Mouse (Mus musculus): ENCODE results near the gene Vasp. TPM values are rescaled to one million over a fixed set of nuclear protein-coding genes. Genes with fewer than 3 reads are reported as not detected.

The Vasp gene
- 349 to 378 TPM (median 355 TPM) in 4 replicates for total RNA-seq (2023; ENCODE audit: inconsistent age)

GRCm38 (mm10) chr7:19271238-19272172 is at the start of gene Vasp:
Gene Vasp, minus strand, starts transcription at chr7:19271817.

GRCm38 (mm10) chr7:19309884-19310641 is 38.4 kb upstream of the Vasp start, which contains the start of gene Fosb:
Gene Fosb, minus strand, starts transcription at chr7:19310051.

GRCm38 (mm10) chr7:19282385-19282784 is 10.8 kb upstream of the Vasp start, which contains the start of gene Rtn2:
Gene Rtn2, plus strand, starts transcription at chr7:19282624.

DNA sequence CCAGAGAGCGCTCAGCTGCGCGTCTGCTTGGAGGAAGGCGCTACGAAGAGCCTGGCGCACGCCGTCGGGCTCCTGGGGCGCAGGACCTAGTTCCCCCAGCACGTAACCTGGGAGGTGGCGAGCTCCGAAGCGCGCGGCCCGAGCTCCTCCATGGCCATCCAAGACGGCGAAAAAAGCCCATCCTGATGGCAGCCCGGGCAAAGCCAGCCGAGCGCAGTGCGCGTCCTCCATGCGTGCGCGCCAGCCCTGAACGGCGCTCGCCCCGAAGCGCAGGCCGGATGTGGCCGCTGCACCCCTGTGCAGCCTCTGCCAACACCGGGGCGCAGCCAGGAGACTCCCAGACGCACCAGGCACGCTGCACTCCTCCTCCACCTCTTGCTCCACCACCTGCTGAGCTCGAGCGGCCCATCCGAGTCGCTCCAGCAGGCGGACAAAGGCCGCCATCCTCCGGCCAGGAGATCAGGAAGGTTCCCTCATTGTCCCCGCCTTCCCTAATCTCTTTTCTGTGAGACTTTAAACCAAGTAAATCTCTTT is 8.0 kb upstream of the Vasp start, which contains the start of gene Ppm1n:
Gene Ppm1n (minus strand): TSS at position 484 of the 534 bp plus-strand sequence.

GRCm38 (mm10) chr7:19227883-19228792 is 43.5 kb downstream of the Vasp start, which contains the start of gene Opa3:
Gene Opa3, plus strand, starts transcription at chr7:19228334.

DNA sequence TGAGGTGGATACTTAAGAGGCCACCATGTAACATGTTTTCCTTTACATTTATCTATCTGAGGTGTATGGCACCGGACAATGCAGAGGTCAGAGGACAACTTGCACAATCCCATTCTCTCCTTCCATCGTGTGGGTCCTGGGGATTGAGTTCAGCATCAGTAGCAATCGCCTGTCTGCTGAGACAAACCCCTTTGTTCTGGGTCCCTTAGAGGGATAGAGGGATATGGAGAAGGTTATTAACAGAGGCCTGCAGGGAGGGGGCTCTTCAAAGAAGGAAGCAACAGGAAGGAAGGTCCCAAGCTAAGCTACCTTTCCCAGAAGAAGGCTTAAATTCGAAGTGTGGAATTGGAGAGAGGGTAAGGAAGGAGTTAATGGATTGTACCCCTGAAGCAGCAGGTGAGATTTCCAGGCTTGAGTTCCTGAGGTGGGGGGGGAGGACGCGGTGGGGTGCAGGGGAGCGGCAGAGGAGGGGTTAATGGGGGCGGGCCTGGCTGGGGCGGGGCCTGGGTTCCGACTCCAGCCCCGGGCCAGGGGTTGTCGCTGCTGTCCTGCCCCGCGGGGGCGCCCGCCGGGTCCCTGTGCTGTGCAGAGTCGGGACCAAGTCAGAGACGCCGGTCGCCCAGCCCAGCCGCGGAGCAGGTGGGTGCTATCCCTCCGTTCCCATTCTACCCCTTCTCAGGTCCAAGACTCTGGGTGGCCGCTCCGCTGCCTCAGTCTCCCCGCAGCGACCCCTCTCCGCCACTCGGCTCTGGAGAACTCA is 59.4 kb downstream of the Vasp start, which contains the start of gene Gpr4:
Gene Gpr4 (plus strand): TSS at position 543 of the 760 bp plus-strand sequence.

Other genes with a start within 250 kb of the Vasp start
- not detected in 4 replicates for gene Foxa3, start 248.3 kb downstream of the Vasp start, total RNA-seq (2023; ENCODE audit: inconsistent age)
- 99.2 to 117 TPM (median 107 TPM) in 4 replicates for gene Sympk, start 247.4 kb downstream of the Vasp start, total RNA-seq (2023; ENCODE audit: inconsistent age)
- 1.00 TPM in 1 of 4 replicates, not detected in the others for gene Rsph6a, start 217.1 kb downstream of the Vasp start, total RNA-seq (2023; ENCODE audit: inconsistent age)
- gene Dmwd, start 195.6 kb downstream of the Vasp start, total RNA-seq (2023; ENCODE audit: inconsistent age) = 19.7 to 23.8 TPM (median 21.4 TPM) in 4 replicates
- gene Dmpk, start 188.0 kb downstream of the Vasp start, total RNA-seq (2023; ENCODE audit: inconsistent age) = 15.9 to 23.2 TPM (median 19.0 TPM) in 4 replicates
- gene Six5, start 177.2 kb downstream of the Vasp start, total RNA-seq (2023; ENCODE audit: inconsistent age) = 0.21 to 0.51 TPM (median 0.34 TPM) in 4 replicates
- 0.12 TPM in 1 of 4 replicates, not detected in the others for gene Gm4969, start 153.4 kb downstream of the Vasp start, total RNA-seq (2023; ENCODE audit: inconsistent age)
- 25.7 to 28.5 TPM (median 26.6 TPM) in 4 replicates for gene Fbxo46, start 152.0 kb downstream of the Vasp start, total RNA-seq (2023; ENCODE audit: inconsistent age)
- gene Qpctl, start 122.5 kb downstream of the Vasp start, total RNA-seq (2023; ENCODE audit: inconsistent age) = 10.1 to 12.4 TPM (median 10.5 TPM) in 4 replicates
- 91.1 to 103 TPM (median 97.6 TPM) in 4 replicates for gene Snrpd2, start 122.1 kb downstream of the Vasp start, total RNA-seq (2023; ENCODE audit: inconsistent age)
- gene Gipr, start 105.7 kb downstream of the Vasp start, total RNA-seq (2023; ENCODE audit: inconsistent age) = not detected in 4 replicates
- gene Eml2, start 95.4 kb downstream of the Vasp start, total RNA-seq (2023; ENCODE audit: inconsistent age) = 20.8 to 29.3 TPM (median 27.0 TPM) in 4 replicates
- gene Gpr4, start 59.3 kb downstream of the Vasp start, total RNA-seq (2023; ENCODE audit: inconsistent age) = 0.16 TPM in 1 of 4 replicates, not detected in the others
- 46.7 to 54.6 TPM (median 48.7 TPM) in 4 replicates for gene Opa3, start 43.5 kb downstream of the Vasp start, total RNA-seq (2023; ENCODE audit: inconsistent age)
- 0.64 TPM in 1 of 4 replicates, not detected in the others for gene Ppm1n, start 8.2 kb upstream of the Vasp start, total RNA-seq (2023; ENCODE audit: inconsistent age)
- gene Rtn2, start 10.8 kb upstream of the Vasp start, total RNA-seq (2023; ENCODE audit: inconsistent age) = 0.24 TPM in 1 of 4 replicates, not detected in the others
- 2,334 to 3,047 TPM (median 2,835 TPM) in 4 replicates for gene Fosb, start 38.2 kb upstream of the Vasp start, total RNA-seq (2023; ENCODE audit: inconsistent age)
- 66.5 to 73.8 TPM (median 68.8 TPM) in 4 replicates for gene Ercc1, start 73.0 kb upstream of the Vasp start, total RNA-seq (2023; ENCODE audit: inconsistent age)
- 6.2 to 8.3 TPM (median 7.5 TPM) in 4 replicates for gene Cd3eap, start 87.7 kb upstream of the Vasp start, total RNA-seq (2023; ENCODE audit: inconsistent age)
- gene Ppp1r13l, start 87.9 kb upstream of the Vasp start, total RNA-seq (2023; ENCODE audit: inconsistent age) = 0.54 to 2.1 TPM (median 0.86 TPM) in 4 replicates
- gene Ercc2, start 110.2 kb upstream of the Vasp start, total RNA-seq (2023; ENCODE audit: inconsistent age) = 66.6 to 74.4 TPM (median 69.9 TPM) in 4 replicates
- gene Klc3, start 132.3 kb upstream of the Vasp start, total RNA-seq (2023; ENCODE audit: inconsistent age) = 1.8 to 4.2 TPM (median 2.4 TPM) in 4 replicates
- 0.42 TPM in 1 of 4 replicates, not detected in the others for gene Ckm, start 133.0 kb upstream of the Vasp start, total RNA-seq (2023; ENCODE audit: inconsistent age)
- 25.7 to 29.5 TPM (median 27.5 TPM) in 4 replicates for gene Mark4, start 187.0 kb upstream of the Vasp start, total RNA-seq (2023; ENCODE audit: inconsistent age)
- not detected in 4 replicates for gene Exoc3l2, start 191.5 kb upstream of the Vasp start, total RNA-seq (2023; ENCODE audit: inconsistent age)
- 4.9 to 6.9 TPM (median 6.1 TPM) in 4 replicates for gene Bloc1s3, start 236.6 kb upstream of the Vasp start, total RNA-seq (2023; ENCODE audit: inconsistent age)
- gene Trappc6a, start 236.6 kb upstream of the Vasp start, total RNA-seq (2023; ENCODE audit: inconsistent age) = 25.7 to 35.6 TPM (median 30.6 TPM) in 4 replicates
- 0.39 to 0.57 TPM (median 0.42 TPM) in 3 of 4 replicates, not detected in the other for gene Nkpd1, start 246.0 kb upstream of the Vasp start, total RNA-seq (2023; ENCODE audit: inconsistent age)